Mouse (Mus musculus): ENCODE results near the gene Kat6b. TPM values are rescaled to one million over a fixed set of nuclear protein-coding genes. Genes with fewer than 3 reads are reported as not detected.
"Not testable (repeated sequence)": the region's sequence is repeated elsewhere in the genome, so short reads cannot be mapped to it uniquely, and the experiment has no call there.

Gene Kat6b
- polyA plus RNA-seq, 1 experiment from 2014 or later: 23.2 TPM

- WGBS: 78% methylated on average over 5 of the region's 5 CpGs
- no peaks in the 10 kb centered on the region for H3K9me3 ChIP-seq (replicated peaks)
- no peaks in the 10 kb centered on the region for H3K27me3 ChIP-seq
- H3K4me1 ChIP-seq: no peaks in the 10 kb centered on the region
- H3K9ac ChIP-seq: no peak overlapping the region
- no peak overlapping the region for H3K4me2 ChIP-seq (replicated peaks)
- no peaks in the 10 kb centered on the region for H3K36me3 ChIP-seq
- no peak overlapping the region for H3K4me3 ChIP-seq (replicated peaks)
- no peak overlapping the region for H3K27ac ChIP-seq (replicated peaks)
- ATAC-seq (ENCODE audit: insufficient number of reproducible peaks, low FRiP score, low TSS enrichment, low read depth): no peak
These were observed 23.4 kb upstream of the Kat6b start for GRCm38 (mm10) chr14:21457876-21458275.

GRCm38 (mm10) chr14:21458696-21459095 is 22.5 kb upstream of the Kat6b start:
- no peaks in the 10 kb centered on the region for H3K9me3 ChIP-seq (replicated peaks)
- ATAC-seq (ENCODE audit: insufficient number of reproducible peaks, low FRiP score, low TSS enrichment, low read depth): no peak
- H3K36me3 ChIP-seq: no peaks in the 10 kb centered on the region
- WGBS: 79% methylated on average over 7 of the region's 7 CpGs
- H3K4me2 ChIP-seq (replicated peaks): no peak overlapping the region
- H3K27me3 ChIP-seq: no peaks in the 10 kb centered on the region
- H3K4me3 ChIP-seq (replicated peaks): no peak overlapping the region
- no peaks in the 10 kb centered on the region for H3K4me1 ChIP-seq
- H3K27ac ChIP-seq (replicated peaks): no peak overlapping the region
- H3K9ac ChIP-seq: no peak overlapping the region

- no peak overlapping the region for H3K27ac ChIP-seq (replicated peaks)
- H3K9ac ChIP-seq: no peak overlapping the region
- no peak overlapping the region for H3K4me3 ChIP-seq (replicated peaks)
- no peaks in the 10 kb centered on the region for H3K27me3 ChIP-seq
- H3K4me1 ChIP-seq: no peaks in the 10 kb centered on the region
- no peak for ATAC-seq (ENCODE audit: insufficient number of reproducible peaks, low FRiP score, low TSS enrichment, low read depth)
- H3K9me3 ChIP-seq (replicated peaks): no peaks in the 10 kb centered on the region
- H3K4me2 ChIP-seq (replicated peaks): no peak overlapping the region
- H3K36me3 ChIP-seq: no peaks in the 10 kb centered on the region
- WGBS: 87% methylated on average over 4 of the region's 4 CpGs
These were observed 22.1 kb upstream of the Kat6b start for GRCm38 (mm10) chr14:21459163-21459562.

- H3K36me3 ChIP-seq: no peaks in the 10 kb centered on the region
- WGBS: 95% methylated on average over 3 of the region's 3 CpGs
- H3K27me3 ChIP-seq: no peaks in the 10 kb centered on the region
- no peak overlapping the region for H3K4me2 ChIP-seq (replicated peaks)
- no peak overlapping the region for H3K9ac ChIP-seq
- H3K9me3 ChIP-seq (replicated peaks): no peaks in the 10 kb centered on the region
- H3K4me1 ChIP-seq: no peaks in the 10 kb centered on the region
- no peak overlapping the region for H3K27ac ChIP-seq (replicated peaks)
- no peak overlapping the region for H3K4me3 ChIP-seq (replicated peaks)
- ATAC-seq (ENCODE audit: insufficient number of reproducible peaks, low FRiP score, low TSS enrichment, low read depth): no peak
These were observed 18.8 kb upstream of the Kat6b start for GRCm38 (mm10) chr14:21462398-21462797.

- 89% methylated on average over 9 of the region's 9 CpGs for WGBS
These were observed 18.0 kb upstream of the Kat6b start for GRCm38 (mm10) chr14:21463117-21463712.

GRCm38 (mm10) chr14:21470386-21470785 is 10.8 kb upstream of the Kat6b start:
- H3K27me3 ChIP-seq: no peaks in the 10 kb centered on the region
- WGBS: 73% methylated on average over 5 of the region's 5 CpGs
- no peaks in the 10 kb centered on the region for H3K9me3 ChIP-seq (replicated peaks)
- no peak overlapping the region for H3K4me2 ChIP-seq (replicated peaks)
- no peak overlapping the region for H3K9ac ChIP-seq
- ATAC-seq (ENCODE audit: insufficient number of reproducible peaks, low FRiP score, low TSS enrichment, low read depth): no peak
- no peaks in the 10 kb centered on the region for H3K4me1 ChIP-seq
- no peak overlapping the region for H3K4me3 ChIP-seq (replicated peaks)
- H3K27ac ChIP-seq (replicated peaks): no peak overlapping the region
- H3K36me3 ChIP-seq: no peaks in the 10 kb centered on the region

More at GRCm38 (mm10) chr14:21463117-21463712, 18.0 kb upstream of the Kat6b start:
- no peaks in the 10 kb centered on the region for H3K27me3 ChIP-seq
- no peaks in the 10 kb centered on the region for H3K4me1 ChIP-seq
- no peaks in the 10 kb centered on the region for H3K36me3 ChIP-seq
- H3K4me2 ChIP-seq (replicated peaks): no peak overlapping the region
- no peak overlapping the region for H3K4me3 ChIP-seq (replicated peaks)
- H3K9ac ChIP-seq: no peak overlapping the region
- H3K27ac ChIP-seq (replicated peaks): no peak overlapping the region
- no peaks in the 10 kb centered on the region for H3K9me3 ChIP-seq (replicated peaks)
- no peak for ATAC-seq (ENCODE audit: insufficient number of reproducible peaks, low FRiP score, low TSS enrichment, low read depth)

- Histone ChIP-seq H3K27me3 (no peaks in the 10 kb centered on the region), H3K9me3 (replicated peaks) (no peaks in the 10 kb centered on the region), H3K36me3 (no peaks in the 10 kb centered on the region), H3K9ac (no peak overlapping the region), H3K27ac (replicated peaks) (no peak overlapping the region), H3K4me2 (replicated peaks) (no peak overlapping the region), H3K4me3 (replicated peaks) (no peak overlapping the region), H3K4me1 (no peaks in the 10 kb centered on the region)
- 90% methylated on average over 2 of the region's 2 CpGs for WGBS
- no peak for ATAC-seq (ENCODE audit: insufficient number of reproducible peaks, low FRiP score, low TSS enrichment, low read depth)
These were observed 9.3 kb upstream of the Kat6b start for GRCm38 (mm10) chr14:21471975-21472374.

GRCm38 (mm10) chr14:21474593-21475132 is 6.6 kb upstream of the Kat6b start:
- not testable (repeated sequence) for H3K9me3 ChIP-seq (replicated peaks); H3K27ac ChIP-seq (replicated peaks); H3K27me3 ChIP-seq; H3K36me3 ChIP-seq; ATAC-seq (ENCODE audit: insufficient number of reproducible peaks, low FRiP score, low TSS enrichment, low read depth); H3K4me2 ChIP-seq (replicated peaks); H3K4me1 ChIP-seq; H3K4me3 ChIP-seq (replicated peaks); H3K9ac ChIP-seq
- 87% methylated on average over 4 of the region's 4 CpGs for WGBS

- Histone ChIP-seq H3K9ac (no peak overlapping the region), H3K4me2 (replicated peaks) (no peak overlapping the region), H3K27me3 (no peaks in the 10 kb centered on the region), H3K4me3 (replicated peaks) (no peak overlapping the region), H3K9me3 (replicated peaks) (no peaks in the 10 kb centered on the region), H3K4me1 (no peaks in the 10 kb centered on the region), H3K27ac (replicated peaks) (no peak overlapping the region), H3K36me3 (no peaks in the 10 kb centered on the region)
- ATAC-seq (ENCODE audit: insufficient number of reproducible peaks, low FRiP score, low TSS enrichment, low read depth): no peak
- WGBS: 84% methylated on average over 2 of the region's 2 CpGs
These were observed 4.1 kb upstream of the Kat6b start for GRCm38 (mm10) chr14:21477181-21477580.

GRCm38 (mm10) chr14:21479566-21479965 is 1.7 kb upstream of the Kat6b start:
- 94% methylated on average over 8 of the region's 8 CpGs for WGBS
- H3K27me3 ChIP-seq: no peaks in the 10 kb centered on the region
- no peak for ATAC-seq (ENCODE audit: insufficient number of reproducible peaks, low FRiP score, low TSS enrichment, low read depth)
- H3K4me2 ChIP-seq (replicated peaks): no peak overlapping the region
- no peak overlapping the region for H3K27ac ChIP-seq (replicated peaks)
- H3K4me3 ChIP-seq (replicated peaks): no peak overlapping the region
- no peaks in the 10 kb centered on the region for H3K36me3 ChIP-seq
- H3K4me1 ChIP-seq: no peaks in the 10 kb centered on the region
- no peak overlapping the region for H3K9ac ChIP-seq
- H3K9me3 ChIP-seq (replicated peaks): no peaks in the 10 kb centered on the region

- Histone ChIP-seq H3K9me3 (replicated peaks) (no peaks in the 10 kb centered on the region), H3K36me3 (no peaks in the 10 kb centered on the region), H3K4me3 (replicated peaks) (no peak overlapping the region), H3K27ac (replicated peaks) (no peak overlapping the region), H3K27me3 (no peaks in the 10 kb centered on the region), H3K4me1 (no peaks in the 10 kb centered on the region), H3K4me2 (replicated peaks) (no peak overlapping the region), H3K9ac (no peak overlapping the region)
- 83% methylated on average over 5 of the region's 5 CpGs for WGBS
- no peak for ATAC-seq (ENCODE audit: insufficient number of reproducible peaks, low FRiP score, low TSS enrichment, low read depth)
These were observed 1.0 kb upstream of the Kat6b start for GRCm38 (mm10) chr14:21480191-21480590.

- 83% methylated on average over 2 of the region's 2 CpGs for WGBS
- H3K4me3 ChIP-seq (replicated peaks): no peak overlapping the region
- no peak overlapping the region for H3K4me2 ChIP-seq (replicated peaks)
- no peaks in the 10 kb centered on the region for H3K27me3 ChIP-seq
- ATAC-seq (ENCODE audit: insufficient number of reproducible peaks, low FRiP score, low TSS enrichment, low read depth): no peak
- H3K9ac ChIP-seq: no peak overlapping the region
- no peaks in the 10 kb centered on the region for H3K36me3 ChIP-seq
- H3K27ac ChIP-seq (replicated peaks): no peak overlapping the region
- no peaks in the 10 kb centered on the region for H3K4me1 ChIP-seq
- no peaks in the 10 kb centered on the region for H3K9me3 ChIP-seq (replicated peaks)
These were observed 3.0 kb downstream of the Kat6b start for GRCm38 (mm10) chr14:21484199-21484598.
